Mouse (Mus musculus): Measurements from ENCODE around the gene Tbx3.

- TF ChIP-seq CTCF (IDR thresholded peaks at IDR 0.05; ENCODE audit: low read depth) (no peak), EP300 (IDR thresholded peaks at IDR 0.05; ENCODE audit: low read depth) (no peak)
Observed at GRCm38 (mm10) chr5:119662731-119663130, 7.7 kb upstream of the Tbx3 start.

All from liver, embryonic 14.5 days (tissue).